Mouse (Mus musculus) G1E (cell line): Measurements from ENCODE around the gene Slc37a1.

ENCODE experiments used
- CTCF ChIP-seq: IDR thresholded peaks from 2 replicates; pipeline ENCODE4 v1.5.1; 2012; ENCODE audit warnings: low read depth, low read length, inconsistent platforms, mixed read lengths
- GATA1 ChIP-seq: IDR thresholded peaks from 2 replicates; pipeline ENCODE4 v1.6.1; 2012; ENCODE audit warnings: borderline replicate concordance, low read length, inconsistent platforms, mixed read lengths
- GATA2 ChIP-seq: IDR thresholded peaks from 2 replicates; pipeline ENCODE4 v1.6.1; 2012; ENCODE audit warnings: low read depth, low read length, inconsistent platforms, borderline replicate concordance
- POLR2AphosphoS5 ChIP-seq: IDR thresholded peaks from 2 replicates; pipeline ENCODE4 v1.6.1; 2012; ENCODE audit warnings: low read depth, low read length, inconsistent platforms; ENCODE audit not compliant: insufficient replicate concordance
- TAL1 ChIP-seq: conservative IDR thresholded peaks from 2 replicates; pipeline ENCODE4 v1.6.1; 2012; ENCODE audit warnings: low read depth, low read length, inconsistent platforms, mixed read lengths

- TF ChIP-seq CTCF, result no peak
- no peak for TF ChIP-seq GATA1
- no peak for TF ChIP-seq POLR2AphosphoS5
- TF ChIP-seq GATA2, result no peak
- no peak for TF ChIP-seq TAL1
These were observed 32.5 kb downstream of the Slc37a1 start for GRCm38 (mm10) chr17:31318906-31319767.
